Mouse (Mus musculus) brain, embryonic 14.5 days (tissue): Measurements from ENCODE around the gene Apc2.

ENCODE experiments used
- CTCF ChIP-seq: fragments of 200-500 bp; IDR thresholded peaks from 2 replicates; pipeline ENCODE4 v1.5.1; 2012; ENCODE audit warnings: inconsistent platforms, mild to moderate bottlenecking, moderate library complexity, borderline replicate concordance; ENCODE audit not compliant: insufficient read depth, insufficient read length; ENCODE audit errors: extremely low read depth
- POLR2A ChIP-seq: fragments of 200-500 bp; IDR thresholded peaks from 2 replicates; pipeline ENCODE4 v1.6.1; 2012; ENCODE audit warnings: mild to moderate bottlenecking, inconsistent platforms, borderline replicate concordance; ENCODE audit not compliant: poor library complexity, insufficient read depth, insufficient read length, severe bottlenecking; ENCODE audit errors: extremely low read depth

GRCm38 (mm10) chr10:80323261-80324119 lies 27.7 kb downstream of the Apc2 start:
- TF ChIP-seq POLR2A: no peak
- TF ChIP-seq CTCF: no peak
